Mouse (Mus musculus) small intestine, adult 2 months (tissue): ENCODE results near the gene Etv4.

Experiments
- CTCF ChIP-seq: fragments of 200-500 bp; IDR thresholded peaks from 2 replicates; pipeline ENCODE4 v1.5.1; 2012; ENCODE audit warnings: low read depth, mild to moderate bottlenecking, control low read depth, inconsistent platforms, low read length, moderate library complexity, mixed read lengths; ENCODE audit not compliant: insufficient replicate concordance, insufficient read length; ENCODE audit errors: extremely low read depth
- POLR2A ChIP-seq: fragments of 200-500 bp; IDR thresholded peaks from 2 replicates; pipeline ENCODE4 v1.6.1; 2012; ENCODE audit warnings: low read depth, mild to moderate bottlenecking, control low read depth, inconsistent platforms, low read length, moderate library complexity

- TF ChIP-seq POLR2A (no peak), CTCF (no peak)
These were observed 12.2 kb upstream of the Etv4 start for GRCm38 (mm10) chr11:101797355-101797754.
